Mouse (Mus musculus): ENCODE data around the gene Gm17018. TPM values are rescaled to one million over a fixed set of nuclear protein-coding genes. Genes with fewer than 3 reads are reported as not detected.

The Gm17018 gene
- 77.0 and 85.7 TPM in 2 replicates for polyA plus RNA-seq (2015; fragmentation: Nextera tagmentation; extraction: Ambion mirVana)

GRCm38 (mm10) chr19:45560153-45560890 is at the start of gene Gm17018, which contains the start of gene Poll:
Gm17018 (plus strand) TSS chr19:45560615.
Poll (minus strand) TSS chr19:45560531.
- H3K4me2 ChIP-seq (ENCODE audit: low read length), result peak within 1 kb of the TSS; percentile 99
- H3K27ac ChIP-seq (ENCODE audit: low read depth, low read length), result peak within 1 kb of the TSS; percentile 59
- peak; percentile 92 for ATAC-seq
- H3K9ac ChIP-seq (ENCODE audit: low read depth, low read length), result peak within 1 kb of the TSS; percentile 77
- under 1% methylated on average over 28 of the region's 35 CpGs for WGBS
- H3K4me1 ChIP-seq (ENCODE audit: control insufficient read depth, insufficient read depth, low read depth, low read length), result peaks cover 14% of the 10 kb centered on the region
- H3K27me3 ChIP-seq (replicated peaks; ENCODE audit: control insufficient read depth, insufficient read depth, low read length), result no peaks in the 10 kb centered on the region
- H3K9me3 ChIP-seq (ENCODE audit: control insufficient read depth, low read length), result no peaks in the 10 kb centered on the region
- H3K4me3 ChIP-seq (ENCODE audit: low read length), result peak within 1 kb of the TSS; percentile 83
- no peaks in the 10 kb centered on the region for H3K36me3 ChIP-seq (ENCODE audit: control insufficient read depth, insufficient read depth, low read length)

DNA sequence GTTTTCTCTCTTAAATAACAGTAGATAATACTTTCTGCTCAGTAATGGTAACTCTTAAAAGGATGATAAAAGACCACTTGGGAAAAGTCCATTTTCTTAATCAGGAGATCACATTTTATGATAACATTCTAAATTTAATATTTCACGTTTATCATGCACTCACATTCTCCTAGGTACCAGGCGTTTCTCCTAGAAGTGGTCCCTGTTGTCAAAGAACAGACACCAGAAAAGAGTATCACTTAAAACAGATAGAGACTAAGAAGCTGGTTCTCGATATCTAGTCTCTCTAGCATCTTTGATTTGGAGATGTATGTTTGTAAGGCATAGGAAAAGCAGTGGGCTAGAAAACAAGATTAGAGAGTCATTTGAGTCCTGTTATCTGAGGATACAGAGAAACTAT is 49.7 kb upstream of the Gm17018 start:
- no peak for ATAC-seq
- Histone ChIP-seq H3K4me3 (ENCODE audit: low read length) (no peak overlapping the region), H3K4me2 (ENCODE audit: low read length) (no peak overlapping the region), H3K9me3 (ENCODE audit: control insufficient read depth, low read length) (no peaks in the 10 kb centered on the region), H3K9ac (ENCODE audit: low read depth, low read length) (no peak overlapping the region), H3K27me3 (replicated peaks; ENCODE audit: control insufficient read depth, insufficient read depth, low read length) (no peaks in the 10 kb centered on the region), H3K36me3 (ENCODE audit: control insufficient read depth, insufficient read depth, low read length) (peaks cover 11% of the 10 kb centered on the region), H3K27ac (ENCODE audit: low read depth, low read length) (no peak overlapping the region), H3K4me1 (ENCODE audit: control insufficient read depth, insufficient read depth, low read depth, low read length) (peaks cover 4% of the 10 kb centered on the region; the same call in 1 of the 2 replicates)
- whole genome bisulfite sequencing, result 76% methylated on average over 3 of the region's 3 CpGs

DNA sequence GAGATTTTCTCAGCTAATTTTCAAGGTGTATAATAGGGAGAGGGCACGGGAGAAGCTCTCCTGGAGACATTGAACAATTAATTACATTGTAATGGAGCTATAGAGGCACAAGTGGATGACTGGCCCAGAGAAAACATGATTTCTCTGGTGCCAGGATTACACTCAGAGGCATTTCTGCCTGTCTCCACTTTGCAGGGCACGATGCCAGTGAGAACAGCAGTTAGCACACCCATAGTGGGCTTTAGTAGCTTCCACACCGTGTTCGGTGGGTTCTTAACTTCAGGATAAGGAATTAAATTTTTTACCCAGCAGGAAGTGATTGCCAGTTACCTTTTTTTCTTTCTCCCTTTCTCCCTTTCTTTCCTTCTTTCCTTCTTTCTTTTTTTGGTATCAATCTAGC is 49.0 kb upstream of the Gm17018 start:
- Histone ChIP-seq H3K36me3 (ENCODE audit: control insufficient read depth, insufficient read depth, low read length) (peaks cover 18% of the 10 kb centered on the region), H3K4me3 (ENCODE audit: low read length) (no peak overlapping the region), H3K27ac (ENCODE audit: low read depth, low read length) (no peak overlapping the region), H3K4me2 (ENCODE audit: low read length) (no peak overlapping the region), H3K27me3 (replicated peaks; ENCODE audit: control insufficient read depth, insufficient read depth, low read length) (no peaks in the 10 kb centered on the region), H3K9me3 (ENCODE audit: control insufficient read depth, low read length) (no peaks in the 10 kb centered on the region), H3K4me1 (ENCODE audit: control insufficient read depth, insufficient read depth, low read depth, low read length) (peaks cover 4% of the 10 kb centered on the region; the same call in 1 of the 2 replicates), H3K9ac (ENCODE audit: low read depth, low read length) (no peak overlapping the region)
- no peak for ATAC-seq
- WGBS, result 47% methylated on average over 4 of the region's 4 CpGs

- Histone ChIP-seq H3K9me3 (ENCODE audit: control insufficient read depth, low read length) (no peaks in the 10 kb centered on the region), H3K27me3 (replicated peaks; ENCODE audit: control insufficient read depth, insufficient read depth, low read length) (no peaks in the 10 kb centered on the region), H3K36me3 (ENCODE audit: control insufficient read depth, insufficient read depth, low read length) (peaks cover 34% of the 10 kb centered on the region), H3K4me3 (ENCODE audit: low read length) (no peak overlapping the region), H3K4me2 (ENCODE audit: low read length) (no peak overlapping the region), H3K4me1 (ENCODE audit: control insufficient read depth, insufficient read depth, low read depth, low read length) (peaks cover 4% of the 10 kb centered on the region; the same call in 1 of the 2 replicates), H3K27ac (ENCODE audit: low read depth, low read length) (no peak overlapping the region), H3K9ac (ENCODE audit: low read depth, low read length) (no peak overlapping the region)
- ATAC-seq, result no peak
- WGBS, result 83% methylated on average over 2 of the region's 2 CpGs
These were observed 45.1 kb upstream of the Gm17018 start for GRCm38 (mm10) chr19:45515341-45515740.

GRCm38 (mm10) chr19:45516264-45516663 is 44.2 kb upstream of the Gm17018 start:
- Histone ChIP-seq H3K9ac (ENCODE audit: low read depth, low read length) (no peak overlapping the region), H3K27ac (ENCODE audit: low read depth, low read length) (no peak overlapping the region), H3K4me2 (ENCODE audit: low read length) (no peak overlapping the region), H3K4me1 (ENCODE audit: control insufficient read depth, insufficient read depth, low read depth, low read length) (peaks cover 4% of the 10 kb centered on the region; the same call in 1 of the 2 replicates), H3K36me3 (ENCODE audit: control insufficient read depth, insufficient read depth, low read length) (peaks cover 34% of the 10 kb centered on the region), H3K4me3 (ENCODE audit: low read length) (no peak overlapping the region), H3K9me3 (ENCODE audit: control insufficient read depth, low read length) (no peaks in the 10 kb centered on the region), H3K27me3 (replicated peaks; ENCODE audit: control insufficient read depth, insufficient read depth, low read length) (no peaks in the 10 kb centered on the region)
- WGBS, result 94% methylated on average over 12 of the region's 12 CpGs
- ATAC-seq, result no peak

DNA sequence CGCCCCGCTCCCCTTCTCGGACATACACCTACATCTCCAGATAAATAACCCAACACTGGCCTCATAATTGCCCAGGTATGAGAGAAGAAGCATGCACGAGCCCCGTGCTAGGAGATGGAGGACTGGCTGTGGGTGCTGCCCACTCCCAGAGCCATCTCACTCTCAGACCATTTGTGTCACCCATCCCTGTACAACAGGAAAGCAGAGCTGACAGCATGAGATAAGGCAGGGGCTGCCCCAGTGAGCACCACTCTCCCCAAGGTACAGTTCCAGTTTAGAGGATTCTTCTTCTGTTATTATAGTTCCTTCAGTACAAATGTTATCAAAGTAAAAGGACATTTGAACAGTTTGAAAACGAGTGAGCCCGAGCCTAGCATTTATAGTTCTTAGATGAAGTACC is 33.0 kb upstream of the Gm17018 start:
- H3K9ac ChIP-seq (ENCODE audit: low read depth, low read length), result no peak overlapping the region
- no peak overlapping the region for H3K27ac ChIP-seq (ENCODE audit: low read depth, low read length)
- no peaks in the 10 kb centered on the region for H3K4me1 ChIP-seq (ENCODE audit: control insufficient read depth, insufficient read depth, low read depth, low read length)
- no peak overlapping the region for H3K4me2 ChIP-seq (ENCODE audit: low read length)
- H3K36me3 ChIP-seq (ENCODE audit: control insufficient read depth, insufficient read depth, low read length), result peaks cover 48% of the 10 kb centered on the region
- H3K27me3 ChIP-seq (replicated peaks; ENCODE audit: control insufficient read depth, insufficient read depth, low read length), result no peaks in the 10 kb centered on the region
- WGBS, result 94% methylated on average over 7 of the region's 7 CpGs
- H3K9me3 ChIP-seq (ENCODE audit: control insufficient read depth, low read length), result no peaks in the 10 kb centered on the region
- H3K4me3 ChIP-seq (ENCODE audit: low read length), result no peak overlapping the region
- ATAC-seq, result no peak

- no peak overlapping the region for H3K4me2 ChIP-seq (ENCODE audit: low read length)
- no peak overlapping the region for H3K4me3 ChIP-seq (ENCODE audit: low read length)
- H3K36me3 ChIP-seq (ENCODE audit: control insufficient read depth, insufficient read depth, low read length), result peaks cover 46% of the 10 kb centered on the region
- H3K27me3 ChIP-seq (replicated peaks; ENCODE audit: control insufficient read depth, insufficient read depth, low read length), result no peaks in the 10 kb centered on the region
- H3K9me3 ChIP-seq (ENCODE audit: control insufficient read depth, low read length), result no peaks in the 10 kb centered on the region
- H3K9ac ChIP-seq (ENCODE audit: low read depth, low read length), result no peak overlapping the region
- 94% methylated on average over 10 of the region's 10 CpGs for WGBS
- no peaks in the 10 kb centered on the region for H3K4me1 ChIP-seq (ENCODE audit: control insufficient read depth, insufficient read depth, low read depth, low read length)
- no peak for ATAC-seq
- no peak overlapping the region for H3K27ac ChIP-seq (ENCODE audit: low read depth, low read length)
These were observed 32.4 kb upstream of the Gm17018 start for GRCm38 (mm10) chr19:45527931-45528534.

GRCm38 (mm10) chr19:45529294-45529693 is 31.1 kb upstream of the Gm17018 start:
- no peak overlapping the region for H3K4me2 ChIP-seq (ENCODE audit: low read length)

GRCm38 (mm10) chr19:45530200-45530995 is 30.0 kb upstream of the Gm17018 start:
- WGBS, result 80% methylated on average over 15 of the region's 15 CpGs
- Histone ChIP-seq H3K4me1 (ENCODE audit: control insufficient read depth, insufficient read depth, low read depth, low read length) (no peaks in the 10 kb centered on the region), H3K4me3 (ENCODE audit: low read length) (no peak overlapping the region), H3K27me3 (replicated peaks; ENCODE audit: control insufficient read depth, insufficient read depth, low read length) (no peaks in the 10 kb centered on the region), H3K36me3 (ENCODE audit: control insufficient read depth, insufficient read depth, low read length) (peaks cover 34% of the 10 kb centered on the region), H3K4me2 (ENCODE audit: low read length) (no peak overlapping the region), H3K27ac (ENCODE audit: low read depth, low read length) (no peak overlapping the region), H3K9me3 (ENCODE audit: control insufficient read depth, low read length) (no peaks in the 10 kb centered on the region), H3K9ac (ENCODE audit: low read depth, low read length) (no peak overlapping the region)
- no peak for ATAC-seq

More at GRCm38 (mm10) chr19:45529294-45529693, 31.1 kb upstream of the Gm17018 start:
- H3K4me1 ChIP-seq (ENCODE audit: control insufficient read depth, insufficient read depth, low read depth, low read length), result no peaks in the 10 kb centered on the region
- H3K9ac ChIP-seq (ENCODE audit: low read depth, low read length), result no peak overlapping the region
- no peaks in the 10 kb centered on the region for H3K9me3 ChIP-seq (ENCODE audit: control insufficient read depth, low read length)
- ATAC-seq, result no peak
- no peak overlapping the region for H3K27ac ChIP-seq (ENCODE audit: low read depth, low read length)
- H3K27me3 ChIP-seq (replicated peaks; ENCODE audit: control insufficient read depth, insufficient read depth, low read length), result no peaks in the 10 kb centered on the region
- 86% methylated on average over 5 of the region's 5 CpGs for WGBS
- H3K36me3 ChIP-seq (ENCODE audit: control insufficient read depth, insufficient read depth, low read length), result peaks cover 42% of the 10 kb centered on the region
- H3K4me3 ChIP-seq (ENCODE audit: low read length), result no peak overlapping the region

Data from hindbrain, embryonic 16.5 days (tissue).